Mouse (Mus musculus) spleen, adult 12 weeks (tissue): Measurements from ENCODE around the gene Tmem82.

ENCODE experiments used
- DNase-seq: peaks from one replicate; pipeline ENCODE4 v3.0.0; 2022; ENCODE audit warnings: low spot score

Tmem82 gene

DNA sequence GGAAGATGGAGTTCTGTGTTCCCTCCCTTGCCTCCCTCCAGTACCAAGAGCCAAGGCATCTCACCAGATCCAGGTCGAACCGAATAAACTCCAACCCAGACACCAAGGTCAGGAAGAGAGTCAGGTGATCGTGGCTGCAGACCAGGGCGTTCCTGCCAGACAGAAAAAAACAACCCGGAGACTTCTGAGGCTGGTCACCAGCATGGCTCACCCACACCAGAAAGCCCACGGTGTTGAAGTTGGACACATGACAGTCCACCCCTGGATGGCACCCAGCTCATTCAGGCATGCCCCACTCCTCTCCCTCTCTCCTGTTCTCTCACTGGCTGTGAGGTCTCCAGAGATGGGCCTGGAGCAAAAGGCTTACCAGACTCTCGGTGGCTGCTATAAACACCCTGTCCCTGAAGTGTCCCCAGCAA is 22.9 kb upstream of the Tmem82 start:
- DNase-seq = no peak

DNA sequence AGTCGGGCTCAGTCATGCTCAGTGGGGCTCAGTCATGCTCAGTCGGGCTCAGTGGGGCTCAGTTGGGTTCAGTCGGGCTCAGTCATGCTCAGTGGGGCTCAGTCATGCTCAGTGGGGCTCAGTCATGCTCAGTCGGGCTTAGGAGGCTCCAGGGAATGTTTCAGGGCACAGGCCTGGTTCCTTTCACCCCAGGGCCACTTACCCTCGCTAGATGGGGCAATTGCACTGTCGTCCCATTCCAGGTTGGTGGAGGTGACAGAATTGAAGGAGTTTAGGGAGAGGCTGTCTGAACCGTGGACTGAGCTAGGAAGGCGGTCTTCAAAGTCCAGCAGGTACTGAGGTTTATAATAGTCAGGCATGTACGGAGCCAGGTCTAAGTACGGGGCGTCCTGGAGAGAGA is 21.0 kb upstream of the Tmem82 start:
- DNase-seq = no peak

GRCm38 (mm10) chr4:141636693-141637092 is 18.3 kb upstream of the Tmem82 start:
- no peak for DNase-seq

DNA sequence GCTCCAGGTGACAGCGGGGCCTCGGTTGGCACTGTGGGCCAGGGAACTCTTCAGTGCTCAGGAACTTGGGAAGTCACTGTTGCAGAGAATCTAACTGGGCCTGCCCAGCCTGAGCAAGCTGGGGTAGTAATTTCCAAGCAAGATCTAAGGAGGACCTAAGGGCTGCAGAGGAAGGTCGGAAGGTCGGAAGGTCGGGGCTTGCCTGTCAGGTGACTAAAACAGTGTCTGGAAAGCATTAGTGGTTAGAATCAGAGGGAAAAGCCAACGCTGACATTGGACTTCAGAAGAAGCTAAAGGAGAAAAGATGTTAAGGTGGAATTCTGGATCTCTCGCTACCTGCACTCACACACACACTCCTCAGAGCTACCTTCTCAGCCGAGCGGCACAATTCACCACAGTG is 17.6 kb upstream of the Tmem82 start:
- DNase-seq = no peak

- no peak for DNase-seq
These were observed 13.9 kb upstream of the Tmem82 start for GRCm38 (mm10) chr4:141632111-141632873.

GRCm38 (mm10) chr4:141631250-141631649 is 12.8 kb upstream of the Tmem82 start:
- DNase-seq = no peak

DNA sequence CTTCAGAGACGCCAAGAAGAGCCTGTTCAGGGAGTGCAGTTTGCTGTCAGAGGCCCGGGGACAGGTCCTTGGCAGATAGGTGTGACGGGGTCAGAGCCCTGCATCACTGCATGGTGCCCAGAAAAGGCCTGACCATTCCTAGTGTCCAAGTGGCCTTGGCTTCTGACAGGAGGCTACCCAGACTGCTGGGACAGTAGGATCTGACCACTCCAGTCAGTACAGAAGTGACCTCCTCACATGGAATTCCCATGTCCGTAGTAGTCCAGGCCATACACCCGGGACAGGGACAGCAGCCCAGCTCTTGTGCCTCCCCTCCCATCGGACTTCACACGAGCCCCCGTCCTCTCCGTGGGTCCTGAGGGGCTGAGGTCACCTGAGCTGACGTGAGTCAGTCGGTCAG is 11.6 kb upstream of the Tmem82 start:
- DNase-seq = no peak

- DNase-seq = no peak
These were observed 10.2 kb upstream of the Tmem82 start for GRCm38 (mm10) chr4:141628661-141629060.

DNA sequence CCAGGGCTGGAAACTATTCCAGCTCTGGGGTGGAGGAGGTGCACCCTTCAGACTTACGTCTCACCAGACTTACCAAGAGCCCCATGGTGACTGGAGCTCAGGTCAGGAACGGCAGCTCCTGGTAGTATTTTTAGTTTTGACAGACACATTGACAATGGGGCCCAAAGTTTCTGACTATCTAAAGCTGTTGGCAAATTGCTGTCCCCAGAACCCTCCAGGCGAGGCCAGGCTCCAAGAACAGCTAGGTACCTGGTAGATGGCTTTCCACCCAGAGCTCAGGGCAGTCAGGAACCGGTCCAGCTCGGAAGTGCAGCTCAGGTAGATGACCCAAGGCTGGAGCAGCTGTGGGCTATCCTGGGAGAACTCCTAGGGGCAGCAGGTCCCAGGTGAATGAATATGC is 9.1 kb upstream of the Tmem82 start:
- DNase-seq = no peak

- DNase-seq = no peak
These were observed 7.5 kb upstream of the Tmem82 start for GRCm38 (mm10) chr4:141625774-141626550.

DNA sequence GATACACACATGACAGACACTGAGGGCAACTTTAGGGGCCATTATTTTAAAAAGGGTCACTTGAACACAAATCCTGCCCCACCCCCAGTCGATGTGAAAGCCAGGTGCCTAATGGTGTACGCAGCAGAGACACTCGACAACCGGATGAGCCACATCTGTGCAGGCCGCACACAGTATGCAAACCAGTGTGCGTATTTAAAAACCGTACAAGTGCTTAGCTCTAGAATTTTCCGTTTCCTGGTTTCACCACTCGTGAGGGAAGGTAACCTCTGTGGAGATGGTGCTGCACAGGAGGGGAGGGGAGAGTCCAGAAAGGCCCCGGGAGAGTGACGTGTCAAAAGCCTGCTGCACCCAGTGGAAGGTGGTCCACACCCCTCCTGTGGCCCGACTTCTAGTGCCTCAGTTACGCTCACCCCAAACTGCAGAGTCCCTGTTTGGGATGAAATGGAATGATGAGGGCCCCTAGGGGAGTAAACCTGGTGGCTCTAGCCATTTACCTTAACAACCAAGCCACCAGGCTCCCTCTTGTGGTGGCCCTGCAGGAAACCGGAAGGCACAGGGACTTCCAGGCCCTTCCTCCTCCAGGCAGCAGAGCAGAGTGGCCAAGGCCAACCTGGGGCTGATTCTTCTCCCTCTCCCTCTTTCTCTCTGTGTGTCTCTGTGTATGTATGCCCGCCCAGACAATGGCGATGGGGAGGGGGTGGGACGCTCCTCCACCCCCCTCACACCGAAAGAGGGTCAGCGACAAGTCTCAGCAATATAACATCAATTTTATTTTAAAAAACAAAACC is 6.7 kb upstream of the Tmem82 start:
- no peak for DNase-seq

GRCm38 (mm10) chr4:141624134-141624533 is 5.7 kb upstream of the Tmem82 start:
- no peak for DNase-seq

GRCm38 (mm10) chr4:141623666-141624065 is 5.2 kb upstream of the Tmem82 start, which contains the start of gene Slc25a34:
Slc25a34 (minus strand) TSS chr4:141623821.
- no peak for DNase-seq

DNA sequence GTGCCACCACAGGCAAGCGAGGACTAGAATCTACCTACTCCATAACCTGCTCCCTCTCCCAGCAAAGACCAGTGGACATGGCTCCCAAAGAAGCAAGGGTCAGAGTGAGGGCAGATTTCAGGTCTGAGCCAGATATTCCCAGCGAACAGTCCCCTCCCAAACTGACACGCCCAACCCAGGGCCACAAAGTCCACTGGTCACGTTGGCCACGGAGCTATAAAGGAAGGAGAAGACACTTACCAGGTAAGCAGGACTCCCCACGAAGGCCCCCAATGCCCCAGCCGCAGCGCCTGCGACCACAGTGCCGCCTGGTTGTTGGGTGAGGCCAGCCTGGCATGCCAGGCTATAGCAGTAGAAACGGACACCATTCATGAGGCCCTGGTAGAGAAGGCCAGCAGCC is 4.6 kb upstream of the Tmem82 start:
- DNase-seq = no peak

DNA sequence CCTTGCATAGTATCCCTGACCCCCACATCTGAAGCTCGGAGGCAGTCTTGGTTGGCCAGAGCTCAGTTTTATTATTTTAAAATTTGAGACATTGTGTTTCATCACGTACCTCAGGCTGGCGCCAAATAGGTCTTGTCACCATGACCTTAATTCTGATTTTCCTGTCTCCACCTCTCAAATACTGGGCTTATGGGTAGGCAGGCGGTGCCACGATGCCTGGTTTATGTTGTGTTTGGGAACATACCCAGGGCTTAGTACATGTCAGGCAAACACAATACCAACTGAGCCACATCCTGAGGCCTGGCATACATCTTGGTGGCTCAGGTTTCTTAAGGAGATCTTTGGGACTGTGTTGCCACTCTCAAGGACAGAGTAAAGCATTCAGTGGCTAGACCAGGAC is 4.1 kb upstream of the Tmem82 start:
- no peak for DNase-seq

GRCm38 (mm10) chr4:141622091-141622490 is 3.7 kb upstream of the Tmem82 start:
- no peak for DNase-seq

DNA sequence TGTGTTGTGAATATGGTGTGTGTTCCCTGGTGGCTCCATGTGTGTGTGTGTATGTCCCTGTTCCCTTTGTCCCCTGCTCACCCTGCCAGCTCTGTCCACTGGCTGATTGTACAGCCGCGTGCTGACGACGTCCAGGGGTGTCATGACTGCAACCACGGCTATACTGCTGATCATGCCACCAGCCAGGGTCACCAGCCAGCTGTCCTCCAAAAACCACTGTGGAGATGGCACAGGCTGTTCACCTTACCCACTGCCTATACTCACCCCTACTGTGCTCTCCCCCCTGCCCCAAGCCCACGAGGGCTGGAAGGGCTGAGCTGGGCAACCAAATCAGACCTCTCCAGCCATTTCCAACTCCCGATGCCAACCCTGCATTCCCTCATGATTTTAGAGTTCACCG is 2.9 kb upstream of the Tmem82 start:
- no peak for DNase-seq

DNA sequence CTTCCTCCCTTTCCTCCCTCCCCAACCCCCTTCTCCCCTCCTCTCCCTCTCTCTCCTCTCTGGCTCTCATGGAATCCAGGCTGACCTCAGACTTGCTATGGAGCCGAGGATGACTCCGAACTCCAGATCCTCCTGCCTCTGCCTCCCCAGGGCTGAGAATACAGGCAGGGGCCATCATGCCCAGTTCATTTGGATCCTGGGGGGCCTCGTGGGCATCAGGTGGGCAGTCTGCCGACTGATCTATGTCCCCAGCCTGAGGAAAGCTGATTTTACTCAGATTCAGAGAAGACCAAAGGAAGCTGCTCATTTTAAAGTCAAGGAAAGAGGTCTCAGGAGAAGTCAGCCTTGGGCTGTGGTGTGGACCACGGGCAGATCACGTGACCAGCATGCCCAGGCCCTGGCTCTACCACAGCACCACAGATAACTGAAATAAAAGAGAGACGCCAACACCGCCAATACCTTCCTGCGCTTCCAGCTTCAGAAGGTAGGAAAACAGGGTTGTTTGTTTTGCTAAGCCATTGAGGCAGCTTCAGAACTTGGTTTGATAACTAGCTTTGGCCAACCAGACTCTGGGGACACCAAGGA is 958 bp upstream of the Tmem82 start:
- no peak for DNase-seq

GRCm38 (mm10) chr4:141617863-141618564 is 419 bp downstream of the Tmem82 start:
- no peak for DNase-seq

GRCm38 (mm10) chr4:141617299-141617698 is 1.1 kb downstream of the Tmem82 start:
- DNase-seq = no peak

GRCm38 (mm10) chr4:141616811-141617210 is 1.6 kb downstream of the Tmem82 start:
- no peak for DNase-seq

DNA sequence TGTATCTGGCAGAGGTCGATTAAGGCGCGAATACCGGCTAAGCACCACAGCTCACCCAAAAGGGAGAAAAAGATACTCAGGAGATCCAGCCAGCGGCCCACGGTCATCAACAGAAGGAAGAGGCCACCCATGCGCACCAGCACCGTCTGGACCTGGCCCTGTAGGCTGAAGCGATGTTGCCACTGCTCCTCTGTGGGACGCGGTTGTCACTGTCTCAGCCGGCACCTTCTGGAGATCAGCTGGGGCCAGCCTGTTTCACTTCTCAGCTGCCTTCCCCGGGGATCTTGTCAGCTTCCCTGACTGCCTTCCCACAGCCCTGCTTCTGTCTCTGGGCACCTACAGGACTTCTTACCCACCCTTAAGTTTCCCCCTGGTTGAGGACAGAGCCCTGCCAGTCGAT is 3.5 kb downstream of the Tmem82 start:
- no peak for DNase-seq
